7 mouse cellular contexts compared by ENCODE assay signal in the genomic region with DNA sequence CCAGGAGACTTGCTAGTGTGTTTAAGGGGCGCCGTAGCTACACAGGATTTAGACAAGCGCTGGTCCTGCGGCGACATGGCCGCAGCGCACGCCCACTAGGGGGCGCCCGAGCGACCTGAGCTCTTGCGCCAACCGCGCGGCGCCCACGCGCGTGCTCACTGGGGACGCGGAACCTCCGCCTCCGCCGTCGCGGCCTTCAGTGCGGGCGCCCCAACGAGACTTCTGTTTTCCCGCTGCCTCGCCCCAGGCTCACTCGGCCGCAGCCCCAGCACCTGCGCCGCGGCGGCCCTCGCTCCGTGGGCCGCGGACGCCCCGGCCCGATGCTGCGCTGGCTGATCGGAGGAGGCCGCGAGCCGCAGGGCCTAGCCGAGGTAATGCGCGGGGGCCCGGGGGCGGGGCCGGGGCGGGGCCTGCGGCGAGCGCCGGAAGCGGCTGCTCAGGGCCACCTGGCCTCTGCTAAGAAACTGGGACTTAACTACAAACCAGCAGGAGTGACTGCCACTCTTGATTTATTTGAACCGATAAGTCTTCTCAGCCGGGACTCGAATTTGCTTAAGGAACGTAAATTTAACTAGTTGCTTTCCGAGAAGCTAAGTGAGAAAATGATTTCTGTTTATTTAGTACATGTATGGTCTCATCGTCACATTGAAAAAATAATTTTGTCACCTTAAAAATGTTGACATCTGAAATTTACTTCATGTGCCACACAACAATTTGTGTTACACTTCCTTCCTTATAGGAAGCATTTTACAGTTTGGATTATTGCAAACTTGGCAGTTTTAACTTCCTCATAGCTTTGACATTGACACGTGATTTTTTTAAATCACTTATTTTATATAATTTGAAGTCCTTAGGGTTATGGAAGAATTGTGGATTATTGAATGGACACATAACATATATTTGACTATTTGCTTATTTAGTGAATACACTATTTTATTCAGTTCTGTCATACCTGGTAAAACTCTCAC. TPM values are rescaled to one million over a fixed set of nuclear protein-coding genes. Genes with fewer than 3 reads are reported as not detected.
DNase-seq lines count a peak whose midpoint lies in the region; ATAC-seq lines count a peak whose summit lies in the region.

A gene (plus strand): TSS at position 126 of the 968 bp plus-strand sequence.

- peak within 1 kb of the TSS; percentile 81 for H3K4me3 ChIP-seq in embryonic facial prominence, embryonic 11.5 days (ENCODE audit: low read depth, low read length)
- peak within 1 kb of the TSS; percentile 83 for H3K4me3 ChIP-seq in limb, embryonic 10.5 days
- peak within 1 kb of the TSS; percentile 70 for H3K4me3 ChIP-seq in midbrain, embryonic 13.5 days (replicated peaks)

- H3K36me3 ChIP-seq in embryonic facial prominence, embryonic 11.5 days (replicated peaks; ENCODE audit: control insufficient read depth, insufficient read depth, low read depth, low read length): no peaks in the 10 kb centered on the region
- peaks cover 4% of the 10 kb centered on the region; the same call in 1 of the 2 replicates for H3K36me3 ChIP-seq in limb, embryonic 10.5 days
- H3K36me3 ChIP-seq in midbrain, embryonic 13.5 days: peaks cover 10% of the 10 kb centered on the region

- H3K4me2 ChIP-seq in embryonic facial prominence, embryonic 11.5 days (ENCODE audit: low read depth, low read length): peak within 1 kb of the TSS; percentile 42
- peak within 1 kb of the TSS; percentile 53 for H3K4me2 ChIP-seq in midbrain, embryonic 13.5 days (replicated peaks)

- peak within 1 kb of the TSS; percentile 97 for H3K9ac ChIP-seq in embryonic facial prominence, embryonic 11.5 days (replicated peaks; ENCODE audit: low read length)
- H3K9ac ChIP-seq in midbrain, embryonic 13.5 days (replicated peaks): peak within 1 kb of the TSS; percentile 92

- no peaks in the 10 kb centered on the region for H3K9me3 ChIP-seq in embryonic facial prominence, embryonic 11.5 days (replicated peaks; ENCODE audit: control insufficient read depth, low read length)
- H3K9me3 ChIP-seq in limb, embryonic 10.5 days (replicated peaks): no peaks in the 10 kb centered on the region
- no peaks in the 10 kb centered on the region for H3K9me3 ChIP-seq in midbrain, embryonic 13.5 days

- peak within 1 kb of the TSS; percentile 94 for H3K27ac ChIP-seq in embryonic facial prominence, embryonic 11.5 days (replicated peaks; ENCODE audit: low read depth, low read length)
- peak within 1 kb of the TSS; percentile 99 for H3K27ac ChIP-seq in limb, embryonic 10.5 days
- peak within 1 kb of the TSS; percentile 96 for H3K27ac ChIP-seq in midbrain, embryonic 13.5 days

- DNase-seq in adrenal gland, postnatal 14 days: peak; percentile 94
- DNase-seq in embryonic facial prominence, embryonic 11.5 days (ENCODE audit: low spot score): peak; percentile 95
- DNase-seq in kidney, adult 11 months: peak; percentile 90
- peak; percentile 95 for DNase-seq in limb, embryonic 10.5 days (ENCODE audit: low spot score)
- DNase-seq in spleen, adult 12 weeks (ENCODE audit: low spot score): peak; percentile 85

- no peaks in the 10 kb centered on the region for H3K4me1 ChIP-seq in embryonic facial prominence, embryonic 11.5 days (ENCODE audit: control insufficient read depth, insufficient read depth, low read length)
- peaks cover 35% of the 10 kb centered on the region for H3K4me1 ChIP-seq in limb, embryonic 10.5 days
- peaks cover 19% of the 10 kb centered on the region for H3K4me1 ChIP-seq in midbrain, embryonic 13.5 days (replicated peaks)

- WGBS in embryonic facial prominence, embryonic 11.5 days: 2% methylated on average over 62 of the region's 68 CpGs
- WGBS in limb, embryonic 10.5 days: 2% methylated on average over 68 of the region's 68 CpGs
- WGBS in midbrain, embryonic 13.5 days: 2% methylated on average over 66 of the region's 68 CpGs

- H3K27me3 ChIP-seq in embryonic facial prominence, embryonic 11.5 days (ENCODE audit: control insufficient read depth, insufficient read depth, low read length): no peaks in the 10 kb centered on the region
- H3K27me3 ChIP-seq in limb, embryonic 10.5 days (ENCODE audit: low read depth, poor library complexity, severe bottlenecking): no peaks in the 10 kb centered on the region
- no peaks in the 10 kb centered on the region for H3K27me3 ChIP-seq in midbrain, embryonic 13.5 days

- peak; percentile 95 for ATAC-seq in embryonic facial prominence, embryonic 11.5 days (replicated peaks; ENCODE audit: insufficient number of reproducible peaks, low FRiP score, low TSS enrichment, low read depth)
- peak; percentile 94 for ATAC-seq in granulocyte monocyte progenitor cell, adult 5-6 weeks (replicated peaks; ENCODE audit: poor library complexity, severe bottlenecking)
- ATAC-seq in midbrain, embryonic 13.5 days: peak; percentile 98

RNA-seq across cellular contexts. Expression of the gene that starts here (rescaled TPM):
- 17.2 and 19.5 TPM in 2 replicates for total RNA-seq in adrenal gland, postnatal 14 days (2021)
- polyA plus RNA-seq in embryonic facial prominence, embryonic 11.5 days (2014; fragmentation: Nextera tagmentation; extraction: Ambion mirVana): 21.1 and 23.4 TPM in 2 replicates
- 23.5 and 30.1 TPM in 2 replicates for total RNA-seq in granulocyte monocyte progenitor cell, adult 5-6 weeks (2014; fragmentation: Nextera tagmentation)
- 15.3 and 20.0 TPM in 2 replicates for total RNA-seq in granulocyte monocyte progenitor cell, adult 5-6 weeks (2017)
- polyA plus RNA-seq in limb, embryonic 10.5 days (2016; fragmentation: Nextera tagmentation; extraction: Ambion mirVana): 12.6 and 16.4 TPM in 2 replicates
- polyA plus RNA-seq in midbrain, embryonic 13.5 days (2015; fragmentation: Nextera tagmentation; extraction: Ambion mirVana): 21.9 and 22.9 TPM in 2 replicates

Comparison
In these comparisons a context has a peak if more than half of its experiments do, and no peak if none do; other contexts are left out.
1. Peak in every context shown above with its lines: DNase-seq, ATAC-seq, H3K4me3 ChIP-seq and H3K27ac ChIP-seq.